Mouse (Mus musculus): Measurements from ENCODE around the gene Hrh2.

Hrh2 gene

DNA sequence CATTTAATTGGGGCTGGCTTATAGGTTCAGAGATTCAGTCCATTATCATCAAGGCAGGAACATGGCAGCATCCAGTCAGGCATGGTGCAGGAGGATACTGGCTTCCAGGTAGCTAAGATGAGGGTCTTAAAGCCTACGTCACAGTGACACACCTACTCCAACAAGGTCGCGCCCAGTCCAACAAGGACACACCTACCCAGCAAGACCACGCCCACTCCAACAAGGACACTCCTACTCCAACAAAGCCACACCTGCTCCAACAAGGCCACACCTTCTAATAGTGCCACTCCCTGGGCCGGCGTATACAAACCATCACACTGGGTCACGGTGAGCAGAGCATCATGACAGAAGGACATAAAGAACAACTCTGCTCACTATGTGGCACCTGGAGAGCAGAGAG lies 80.1 kb downstream of the Hrh2 start:
- DNase-seq: no peak

DNA sequence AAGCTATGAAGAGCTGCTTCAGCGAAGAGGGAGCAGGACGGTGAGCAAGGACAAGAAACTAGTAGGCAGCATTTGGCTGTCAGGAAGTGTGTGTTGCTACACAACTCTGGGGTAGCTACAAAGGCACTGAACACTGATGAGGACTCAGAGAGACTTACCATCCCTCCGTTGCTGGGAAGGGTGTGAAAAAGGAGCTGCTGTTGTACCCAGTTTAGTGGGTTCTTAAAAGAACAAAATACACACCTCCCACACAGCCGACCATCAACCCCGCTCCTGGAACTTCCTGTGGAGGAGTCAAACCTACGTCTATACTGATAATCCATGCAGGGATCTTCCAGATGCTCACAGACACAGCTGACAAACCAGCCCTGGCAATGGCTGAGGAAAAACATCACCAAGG lies 85.5 kb downstream of the Hrh2 start:
- DNase-seq: no peak

DNA sequence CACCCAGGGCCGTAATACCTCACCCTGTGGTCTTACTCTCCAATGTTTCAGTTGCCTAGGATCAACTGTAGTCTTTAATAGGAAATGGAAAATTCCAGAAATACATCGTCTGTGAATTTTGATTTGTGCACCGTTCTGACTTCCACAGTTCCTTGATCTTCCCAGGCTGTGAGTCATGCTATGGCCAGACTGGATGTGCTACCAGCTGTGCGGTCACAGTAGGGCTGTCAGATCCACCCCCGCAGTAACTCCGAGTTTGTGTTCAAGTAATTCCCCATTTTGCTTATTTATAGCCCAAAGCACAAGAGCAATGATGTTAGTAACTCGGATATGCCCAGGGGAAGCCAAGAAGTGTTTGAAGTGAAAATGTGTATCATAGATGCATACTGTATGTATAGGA lies 88.4 kb downstream of the Hrh2 start:
- DNase-seq: peak in 1 of 2 experiments; percentile 60

DNA sequence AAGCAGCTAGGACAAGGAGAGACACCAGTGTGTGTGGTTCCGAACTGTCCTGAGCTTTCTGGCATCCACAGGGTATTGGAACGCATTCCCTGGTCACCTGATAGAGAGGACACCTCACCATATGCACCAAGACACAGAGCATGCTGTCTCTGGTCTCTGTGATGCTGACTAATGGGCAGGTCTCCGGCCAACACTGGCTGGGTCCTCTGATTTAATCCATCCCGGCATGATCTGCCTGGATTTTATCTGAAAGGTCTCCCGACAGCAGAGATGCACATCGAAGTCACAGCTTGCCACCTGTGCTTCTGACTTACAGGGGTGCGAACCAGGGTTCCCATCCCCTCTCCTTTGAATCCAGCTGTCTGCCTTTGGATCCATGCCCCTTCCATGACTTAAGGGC lies 89.2 kb downstream of the Hrh2 start:
- DNase-seq: peak in 1 of 2 experiments; percentile 77

DNA sequence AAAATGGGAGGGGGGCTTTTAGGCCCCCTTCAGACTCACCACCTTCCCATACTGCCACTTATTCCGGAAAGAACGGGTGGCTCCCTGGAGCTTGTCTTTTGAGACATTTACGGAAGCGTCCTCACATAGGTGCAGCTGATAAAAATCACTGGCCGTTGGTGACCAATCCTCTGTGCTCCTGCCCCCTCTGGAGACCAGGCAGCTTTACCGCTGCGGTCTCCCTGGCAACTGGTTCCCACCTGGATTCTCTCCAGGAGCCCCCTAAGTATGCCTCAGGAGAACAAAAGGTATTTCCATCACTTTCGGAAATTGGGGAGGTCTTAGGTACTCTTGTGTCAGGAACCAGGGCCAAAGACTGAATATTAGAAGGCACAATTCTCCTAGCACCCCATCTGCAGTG lies 89.7 kb downstream of the Hrh2 start:
- DNase-seq: peak in 1 of 2 experiments; percentile 39

DNA sequence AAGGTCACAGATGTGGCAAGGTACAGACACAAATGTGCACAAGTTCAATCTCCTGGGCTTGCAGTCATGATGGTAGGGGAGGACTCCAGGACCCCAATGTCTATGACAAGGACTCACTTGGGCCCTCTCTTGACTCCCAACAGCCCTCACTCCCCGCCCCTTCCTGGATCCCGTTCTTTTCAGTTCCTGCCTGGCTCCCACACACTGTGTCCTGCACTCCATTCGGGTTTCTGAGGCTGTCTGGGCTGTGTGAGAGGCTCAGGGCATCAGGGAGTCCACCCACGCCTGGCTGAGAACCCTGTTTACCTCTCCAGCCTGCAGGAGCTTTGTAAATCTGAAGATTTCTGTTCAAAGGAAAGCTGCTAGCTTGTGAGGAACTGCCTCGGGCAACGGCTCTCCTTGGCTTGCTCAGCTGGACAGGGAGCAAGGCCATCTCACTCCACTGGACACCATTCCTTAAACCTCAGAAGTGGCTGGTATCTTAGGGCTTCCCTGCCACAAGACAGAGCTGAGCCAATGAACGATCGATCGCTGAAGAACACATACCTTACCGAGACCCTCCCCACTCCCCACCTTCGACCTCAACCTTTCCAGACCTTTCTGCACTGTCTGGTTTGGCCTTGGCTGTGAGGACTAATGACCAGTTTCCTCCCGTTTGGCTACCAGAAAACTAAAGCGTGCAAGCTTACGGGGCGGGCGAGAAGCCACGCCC lies 90.4 kb downstream of the Hrh2 start:
- peak; percentile 76 to 78 for DNase-seq

DNA sequence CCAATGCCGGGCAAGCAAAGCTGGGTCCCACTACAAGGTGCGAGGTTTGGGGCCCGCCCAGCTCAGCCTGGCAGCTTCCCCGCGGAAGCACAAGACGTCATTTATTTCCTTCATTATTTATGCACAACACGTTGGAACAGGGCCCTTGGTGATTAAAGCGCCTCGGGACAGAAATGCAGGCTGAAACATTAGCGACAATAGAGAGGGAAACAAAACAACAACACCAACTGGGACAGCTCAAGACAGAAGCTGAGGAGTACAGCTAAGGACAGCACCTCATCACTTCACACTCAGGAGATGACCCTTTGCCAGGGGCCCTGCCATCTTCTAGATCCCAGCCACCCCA lies 90.9 kb downstream of the Hrh2 start:
- DNase-seq: peak; percentile 59 to 79
